Mouse (Mus musculus) megakaryocyte-erythroid progenitor cell, adult 5-6 weeks (primary cell): Measurements from ENCODE around the gene Hba-x. TPM values are rescaled to one million over a fixed set of nuclear protein-coding genes. Genes with fewer than 3 reads are reported as not detected.
A peak's percentile ranks its signal among the peaks of the same experiment; 100 is the strongest.

Experiments used
- ATAC-seq: replicated peaks from 2 replicates; pipeline ENCODE4 v1.8.0; 2016; ENCODE audit warnings: mild to moderate bottlenecking, inconsistent platforms; ENCODE audit not compliant: severe bottlenecking, poor library complexity, low FRiP score, low TSS enrichment
- total RNA-seq, 2 experiments: library from RNA; stranded (forward) in 1 of 2; stranded (reverse) in 1 of 2; fragments of 200-1000, 215-1000 nt in 1 of 2; fragments of >200 nt in 1 of 2; fragmentation: Nextera tagmentation in 1 of 2; gene quantifications; 2 replicates each; pipeline ENCODE4 v1.2.3; 2014 to 2017

Hba-x gene
- total RNA-seq, 2 experiments from 2014 or later = not detected

GRCm38 (mm10) chr11:32303455-32303854 lies 27.3 kb downstream of the Hba-x start:
- no peak for ATAC-seq

GRCm38 (mm10) chr11:32307006-32307405 lies 30.8 kb downstream of the Hba-x start:
- ATAC-seq = no peak

GRCm38 (mm10) chr11:32309446-32309845 lies 33.2 kb downstream of the Hba-x start:
- ATAC-seq = no peak

- ATAC-seq = no peak
Measured at GRCm38 (mm10) chr11:32309928-32310327, 33.7 kb downstream of the Hba-x start.

GRCm38 (mm10) chr11:32316009-32316408 lies 39.8 kb downstream of the Hba-x start:
- no peak for ATAC-seq

GRCm38 (mm10) chr11:32320507-32321195 lies 44.5 kb downstream of the Hba-x start:
- no peak for ATAC-seq

- ATAC-seq = peak; percentile 71
Measured at GRCm38 (mm10) chr11:32321196-32321565, 45.0 kb downstream of the Hba-x start.

GRCm38 (mm10) chr11:32324609-32325008 lies 48.4 kb downstream of the Hba-x start:
- ATAC-seq = peak; percentile 77

Other genes starting within 250 kb of the Hba-x start
- gene Il9r, start 76.1 kb upstream of the Hba-x start, total RNA-seq (2014; fragmentation: Nextera tagmentation) = not detected in 2 replicates
- 0.19 TPM in 1 of 2 replicates, not detected in the other for gene Il9r, start 76.1 kb upstream of the Hba-x start, total RNA-seq (2017)
- gene Snrnp25, start 71.0 kb upstream of the Hba-x start, total RNA-seq (2014; fragmentation: Nextera tagmentation) = 44.9 and 56.4 TPM in 2 replicates
- gene Snrnp25, start 71.0 kb upstream of the Hba-x start, total RNA-seq (2017) = 42.0 and 59.1 TPM in 2 replicates
- gene Rhbdf1, start 54.1 kb upstream of the Hba-x start, total RNA-seq (2014; fragmentation: Nextera tagmentation) = 0.87 TPM in 1 of 2 replicates, not detected in the other
- gene Rhbdf1, start 54.1 kb upstream of the Hba-x start, total RNA-seq (2017) = 0.76 TPM in 1 of 2 replicates, not detected in the other
- gene Mpg, start 49.9 kb upstream of the Hba-x start, total RNA-seq (2014; fragmentation: Nextera tagmentation) = 11.1 and 18.5 TPM in 2 replicates
- 8.9 and 10.8 TPM in 2 replicates for gene Mpg, start 49.9 kb upstream of the Hba-x start, total RNA-seq (2017)
- 45.7 and 65.0 TPM in 2 replicates for gene Nprl3, start 8.7 kb upstream of the Hba-x start, total RNA-seq (2014; fragmentation: Nextera tagmentation)
- 12.9 and 35.6 TPM in 2 replicates for gene Nprl3, start 8.7 kb upstream of the Hba-x start, total RNA-seq (2017)
- 247 and 283 TPM in 2 replicates for gene Hba-a1, start 7.1 kb downstream of the Hba-x start, total RNA-seq (2014; fragmentation: Nextera tagmentation)
- 19.7 and 99.3 TPM in 2 replicates for gene Hba-a1, start 7.1 kb downstream of the Hba-x start, total RNA-seq (2017)
- gene Hbq1b, start 10.6 kb downstream of the Hba-x start, total RNA-seq (2014; fragmentation: Nextera tagmentation) = not detected in 2 replicates
- not detected in 2 replicates for gene Hbq1b, start 10.6 kb downstream of the Hba-x start, total RNA-seq (2017)
- gene Hba-a2, start 20.1 kb downstream of the Hba-x start, total RNA-seq (2014; fragmentation: Nextera tagmentation) = 268 and 358 TPM in 2 replicates
- 121 and 343 TPM in 2 replicates for gene Hba-a2, start 20.1 kb downstream of the Hba-x start, total RNA-seq (2017)
- gene Hbq1a, start 23.7 kb downstream of the Hba-x start, total RNA-seq (2014; fragmentation: Nextera tagmentation) = not detected in 2 replicates
- not detected in 2 replicates for gene Hbq1a, start 23.7 kb downstream of the Hba-x start, total RNA-seq (2017)
- 0.99 and 1.9 TPM in 2 replicates for gene Sh3pxd2b, start 71.4 kb downstream of the Hba-x start, total RNA-seq (2014; fragmentation: Nextera tagmentation)
- 0.52 and 0.57 TPM in 2 replicates for gene Sh3pxd2b, start 71.4 kb downstream of the Hba-x start, total RNA-seq (2017)
- 8.2 and 8.8 TPM in 2 replicates for gene Ubtd2, start 179.0 kb downstream of the Hba-x start, total RNA-seq (2014; fragmentation: Nextera tagmentation)
- gene Ubtd2, start 179.0 kb downstream of the Hba-x start, total RNA-seq (2017) = 6.4 TPM in 1 of 2 replicates, not detected in the other